Mouse (Mus musculus) left cerebral cortex, adult 2 months (tissue): ENCODE results near the gene Usp38. TPM values are rescaled to one million over a fixed set of nuclear protein-coding genes. Genes with fewer than 3 reads are reported as not detected.
A peak's percentile ranks its signal among the peaks of the same experiment; 100 is the strongest.
"Not testable (repeated sequence)": the region's sequence is repeated elsewhere in the genome, so short reads cannot be mapped to it uniquely, and the experiment has no call there.

Experiments used
- DNase-seq, 2 experiments: peaks; one replicate each; pipeline ENCODE4 v3.0.0; 2021 to 2022; ENCODE audit warnings: low spot score in 2 of 2, mixed read lengths in 1 of 2; ENCODE audit errors: extremely low spot score in 1 of 2
- H3K27ac ChIP-seq: fragments of 200-600 bp; 2 replicates; pipeline ENCODE4 v1.8.1; 2022
- H3K4me3 ChIP-seq: fragments of 200-600 bp; 2 replicates; pipeline ENCODE4 v1.8.1; 2022
- CTCF ChIP-seq: fragments of 200-600 bp; IDR thresholded peaks from 2 replicates; pipeline ENCODE4 v1.8.1; 2022; ENCODE audit warnings: antibody characterized with exemption, mild to moderate bottlenecking, moderate library complexity
- intact Hi-C: fragments of 180-260 bp; cut with DNase I; formaldehyde crosslinking; loops from one replicate; pipeline ENCODE4 v1.15.1; 2025
- long read RNA-seq, 2 experiments: library from polyadenylated mRNA; stranded (forward); transcript quantifications; one replicate each; pipeline ENCODE4 v2.0.0; 2021; ENCODE audit warnings: borderline mapping rate in 2 of 2
- total RNA-seq, 2 experiments: library from RNA; stranded (reverse); gene quantifications; 2 replicates each; pipeline ENCODE4 v1.2.3; 2021

Gene Usp38
- 10 to 100 TPM; 23.0 to 24.3 TPM for total RNA-seq
- long read RNA-seq, experiment 1, full-length matches to known transcripts: 18 of 24 reads
- long read RNA-seq, experiment 1, partial matches to known transcripts: 2 of 24 reads
- long read RNA-seq, experiment 1, other reads (novel, unspliced or antisense): 4 of 24 reads
- long read RNA-seq, experiment 2, full-length matches to known transcripts: 28 of 37 reads
- long read RNA-seq, experiment 2, partial matches to known transcripts: 4 of 37 reads
- long read RNA-seq, experiment 2, other reads (novel, unspliced or antisense): 5 of 37 reads

DNA sequence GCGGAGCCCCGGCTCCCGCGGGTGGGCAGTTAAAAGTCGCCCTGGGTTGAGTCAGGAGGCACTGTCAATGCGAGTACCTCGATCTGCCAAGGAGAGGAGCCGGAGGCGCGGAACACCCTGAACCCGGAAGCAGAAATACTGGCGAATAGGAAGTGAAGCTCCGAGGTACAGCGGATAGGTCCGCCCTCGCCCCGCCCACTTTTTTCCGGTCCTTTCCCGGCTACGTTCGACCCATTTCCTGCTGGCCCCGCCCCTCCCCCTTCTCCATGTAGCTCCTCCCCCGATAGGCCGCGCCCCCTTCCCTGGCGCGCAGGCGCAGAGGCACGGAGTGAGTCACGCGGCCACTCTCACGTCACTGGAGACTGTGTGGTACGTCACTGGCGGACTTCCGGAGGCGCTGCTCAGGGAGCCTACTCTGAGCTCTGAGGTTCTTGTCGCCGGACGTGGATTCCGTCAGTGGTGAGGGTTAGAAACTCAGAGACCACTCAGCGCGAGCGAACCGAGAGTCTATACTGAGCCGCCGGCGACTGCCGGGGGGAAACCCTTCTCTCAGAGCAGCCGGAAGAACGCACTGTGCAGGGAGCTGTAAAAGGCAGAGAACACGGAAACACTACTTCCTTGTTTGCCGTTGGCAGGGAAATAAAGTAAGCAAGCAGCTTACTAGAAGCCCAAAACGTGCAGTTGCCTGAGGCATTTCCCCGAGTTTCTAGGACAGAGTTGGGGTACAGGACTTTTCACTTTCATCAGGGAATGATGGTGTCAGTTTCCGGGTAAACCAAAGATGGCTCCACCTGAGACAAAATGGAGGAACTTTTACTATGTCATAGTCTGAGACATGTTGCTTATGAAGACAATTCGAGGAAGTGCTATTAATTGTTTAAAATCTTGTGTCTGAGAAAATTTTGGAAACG lies at the start of gene Usp38:
Usp38 (minus strand) TSS at position 140 of the 911 bp plus-strand sequence.
- peak within 1 kb of the TSS; percentile 93 for H3K27ac ChIP-seq
- intact Hi-C loops: loop anchor here (1.0 to 10.0 kb wide), 3 partner anchors 1300 to 1759 kb away; partner anchors contain the start of genes Abce1, Anapc10 and Zfp330
- DNase-seq: peak; percentile 99 to 100

DNA sequence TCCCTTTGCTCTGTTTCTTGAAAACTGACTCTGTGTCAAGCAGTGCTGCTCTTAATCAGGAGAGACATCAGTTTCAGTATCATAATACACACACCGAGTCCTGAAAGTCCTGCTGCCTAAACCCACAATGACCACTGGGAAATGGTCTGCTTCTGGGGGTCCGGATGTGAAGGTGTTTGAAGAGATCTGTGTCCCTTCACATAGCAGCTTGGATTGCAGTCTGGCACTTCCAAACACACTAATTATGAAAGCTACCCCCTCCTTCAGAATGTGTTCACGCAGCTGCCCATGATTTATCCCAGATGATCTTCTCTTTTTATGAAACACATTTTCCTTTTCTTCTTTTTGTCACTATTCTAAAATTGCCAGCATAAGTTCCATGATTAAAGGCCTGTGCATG lies 47.8 kb upstream of the Usp38 start:
- no peak for TF ChIP-seq CTCF
- H3K4me3 ChIP-seq: no peak overlapping the region
- no peak for DNase-seq
- no peak overlapping the region for H3K27ac ChIP-seq
- intact Hi-C loops: loop anchor here (2.0 to 5.0 kb wide), 4 partner anchors 744 to 1780 kb away; no protein-coding TSS in a partner anchor

More for the DNA sequence above, at the start of gene Usp38:
- TF ChIP-seq CTCF: no peak
- H3K4me3 ChIP-seq: peak within 1 kb of the TSS; percentile 99

- H3K4me3 ChIP-seq: no peak overlapping the region
- intact Hi-C loops: loop anchor here (2.0 to 5.0 kb wide), 5 partner anchors 745 to 1780 kb away; no protein-coding TSS in a partner anchor
- TF ChIP-seq CTCF: peak; percentile 62
- DNase-seq: peak in 1 of 2 experiments; percentile 28
- H3K27ac ChIP-seq: no peak overlapping the region
These were observed 47.2 kb upstream of the Usp38 start for GRCm38 (mm10) chr8:81061950-81062349.

DNA sequence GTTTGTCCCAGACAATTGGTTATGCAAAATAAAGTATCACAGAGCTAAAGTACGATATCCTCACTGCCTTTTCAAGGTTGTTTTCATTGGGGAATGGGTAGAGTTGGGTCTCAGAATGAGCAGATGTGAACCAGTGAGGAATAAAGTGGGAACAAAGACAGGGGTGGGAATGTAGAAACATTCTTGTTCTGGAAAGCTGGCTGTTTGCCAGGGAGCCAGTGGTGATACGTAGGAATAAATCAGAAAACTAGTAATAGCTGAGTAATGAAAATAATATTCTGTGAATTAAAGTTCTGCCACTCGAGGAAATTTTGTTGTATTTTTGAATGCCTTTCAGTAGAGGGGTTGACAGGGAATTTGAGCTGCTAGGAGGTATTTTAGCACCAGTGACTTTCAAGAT lies 29.5 kb upstream of the Usp38 start:
- intact Hi-C loops: no loop called here
- H3K4me3 ChIP-seq: no peak overlapping the region
- TF ChIP-seq CTCF: no peak
- H3K27ac ChIP-seq: no peak overlapping the region
- DNase-seq: no peak

GRCm38 (mm10) chr8:81027991-81028390 lies 13.3 kb upstream of the Usp38 start:
- no peak for TF ChIP-seq CTCF
- intact Hi-C loops: no loop called here
- DNase-seq: no peak
- Histone ChIP-seq H3K27ac (no peak overlapping the region), H3K4me3 (no peak overlapping the region)

DNA sequence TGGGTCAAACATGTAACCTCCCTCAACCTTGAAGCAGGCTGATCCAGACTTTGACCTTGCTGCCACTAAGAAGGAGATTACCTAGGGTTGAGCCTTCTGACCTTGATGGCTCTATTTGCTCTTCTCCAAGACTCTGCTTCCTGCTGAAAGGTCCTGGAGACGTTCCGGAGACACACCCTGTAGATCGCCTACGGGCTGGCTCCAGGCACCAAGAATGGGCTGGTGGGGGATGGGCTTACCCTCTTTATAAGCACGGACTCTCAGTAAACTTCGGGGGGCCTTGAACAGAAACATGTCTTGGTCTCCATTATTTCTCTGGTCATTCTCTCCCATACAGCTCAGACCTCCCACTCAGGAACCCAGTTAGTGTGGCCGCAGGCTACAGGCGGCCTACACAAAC lies 2.8 kb upstream of the Usp38 start:
- intact Hi-C loops: loop anchor here (10.0 kb wide), 1 partner anchor 1303 kb away; the partner anchor contains the start of genes Abce1 and Anapc10
- DNase-seq, H3K27ac ChIP-seq, H3K4me3 ChIP-seq: not testable (repeated sequence)

GRCm38 (mm10) chr8:81013811-81014530 lies 757 bp downstream of the Usp38 start:
- peak in 1 of 2 experiments; percentile 20 for DNase-seq
- intact Hi-C loops: loop anchor here (5.0 to 10.0 kb wide), 2 partner anchors 1299 to 1728 kb away; partner anchors contain the start of genes Abce1 and Anapc10
- no peak for TF ChIP-seq CTCF
- peak overlapping the region; percentile 99 for H3K4me3 ChIP-seq
- H3K27ac ChIP-seq: peak overlapping the region; percentile 92

GRCm38 (mm10) chr8:81012699-81013098 lies 2.0 kb downstream of the Usp38 start:
- DNase-seq: no peak
- TF ChIP-seq CTCF: no peak
- intact Hi-C loops: loop anchor here (5.0 to 10.0 kb wide), 2 partner anchors 1298 to 1730 kb away; partner anchors contain the start of genes Abce1 and Anapc10
- peak overlapping the region; percentile 99 for H3K4me3 ChIP-seq
- H3K27ac ChIP-seq: no peak overlapping the region

GRCm38 (mm10) chr8:81012031-81012560 lies 2.6 kb downstream of the Usp38 start:
- TF ChIP-seq CTCF: no peak
- peak overlapping the region; percentile 99 for H3K4me3 ChIP-seq
- no peak overlapping the region for H3K27ac ChIP-seq
- intact Hi-C loops: loop anchor here (5.0 to 10.0 kb wide), 2 partner anchors 1297 to 1730 kb away; partner anchors contain the start of genes Abce1 and Anapc10
- DNase-seq: no peak

GRCm38 (mm10) chr8:81010386-81010785 lies 4.3 kb downstream of the Usp38 start:
- intact Hi-C loops: loop anchor here (5.0 to 10.0 kb wide), 2 partner anchors 1296 to 1732 kb away; partner anchors contain the start of genes Abce1 and Anapc10
- Histone ChIP-seq H3K27ac (no peak overlapping the region), H3K4me3 (no peak overlapping the region)
- no peak for DNase-seq
- no peak for TF ChIP-seq CTCF

GRCm38 (mm10) chr8:81005114-81005513 lies 9.6 kb downstream of the Usp38 start:
- Histone ChIP-seq H3K4me3 (no peak overlapping the region), H3K27ac (no peak overlapping the region)
- intact Hi-C loops: no loop called here
- DNase-seq: no peak
- no peak for TF ChIP-seq CTCF
